In genomic region chr4:133118775-133119375, GRCm38 (mm10) we compare ENCODE assay signal across 11 mouse cellular contexts. TPM values are rescaled to one million over a fixed set of nuclear protein-coding genes. Genes with fewer than 3 reads are reported as not detected.
DNase-seq lines count a peak whose midpoint lies in the region; ATAC-seq and TF ChIP-seq lines count a peak whose summit lies in the region.
"Had no signal": no experiment of that assay in that cellular context is flagged by ENCODE, and none has a peak within 500 bp of the region (broad histone marks: within the 10 kb centered on the region; RNA-seq: fewer than 3 reads in every experiment).

No protein-coding gene starts in this region.

- no peak overlapping the region for H3K9ac ChIP-seq in heart, postnatal 0 days (replicated peaks; ENCODE audit: low read depth, low read length)
- H3K9ac ChIP-seq in lung, postnatal 0 days (replicated peaks; ENCODE audit: low read depth) = no peak overlapping the region
- no peak overlapping the region for H3K9ac ChIP-seq in stomach, embryonic 14.5 days (replicated peaks; ENCODE audit: low read depth, low read length)
- H3K9ac ChIP-seq: hindbrain, embryonic 15.5 days had no signal

- H3K4me3 ChIP-seq in heart, postnatal 0 days (ENCODE audit: low read depth, low read length) = no peak overlapping the region
- H3K4me3 ChIP-seq in lung, postnatal 0 days (ENCODE audit: low read depth, low read length) = no peak overlapping the region
- H3K4me3 ChIP-seq in lung, adult 2 months (replicated peaks; ENCODE audit: extremely low read depth, low read depth, low read length) = no peak overlapping the region
- H3K4me3 ChIP-seq in brown adipose tissue, adult 24 weeks (ENCODE audit: insufficient read depth, low read depth, low read length) = no peak overlapping the region
- H3K4me3 ChIP-seq in stomach, embryonic 14.5 days (ENCODE audit: low read depth, low read length) = no peak overlapping the region
- H3K4me3 ChIP-seq: forebrain, embryonic 15.5 days; hindbrain, embryonic 15.5 days had no signal

- ATAC-seq in heart, postnatal 0 days (ENCODE audit: insufficient read depth, low read depth) = no peak
- no peak for ATAC-seq in lung, postnatal 0 days
- ATAC-seq in stomach, embryonic 14.5 days (ENCODE audit: insufficient number of reproducible peaks, insufficient read depth, low FRiP score, low read depth) = no peak

- H3K27me3 ChIP-seq in heart, postnatal 0 days (ENCODE audit: control insufficient read depth, insufficient read depth, low read length) = no peaks in the 10 kb centered on the region
- no peaks in the 10 kb centered on the region for H3K27me3 ChIP-seq in lung, postnatal 0 days (replicated peaks; ENCODE audit: insufficient read depth, low read length)
- no peaks in the 10 kb centered on the region for H3K27me3 ChIP-seq in stomach, embryonic 14.5 days (ENCODE audit: control insufficient read depth, insufficient read depth, low read length)
- H3K27me3 ChIP-seq: forebrain, embryonic 15.5 days; hindbrain, embryonic 15.5 days had no signal

- TF ChIP-seq EP300 in heart, postnatal 0 days (IDR thresholded peaks at IDR 0.05; ENCODE audit: low read depth) = no peak
- no peak for TF ChIP-seq EP300 in lung, postnatal 0 days (IDR thresholded peaks at IDR 0.05)

- no peak for DNase-seq in heart, postnatal 0 days (ENCODE audit: low spot score)
- DNase-seq in heart, adult 8-10 months (ENCODE audit: low spot score) = no peak
- no peak for DNase-seq in lung, postnatal 0 days (ENCODE audit: low spot score)
- no peak for DNase-seq in lung, adult 2 months
- DNase-seq in right cerebral cortex, adult 18-20 months = no peak
- DNase-seq: adrenal gland, postnatal 36 days; cerebellum, adult 18-20 months had no signal

- no peaks in the 10 kb centered on the region for H3K9me3 ChIP-seq in heart, postnatal 0 days (replicated peaks; ENCODE audit: control insufficient read depth, low read length)
- H3K9me3 ChIP-seq in lung, postnatal 0 days (ENCODE audit: low read length) = no peaks in the 10 kb centered on the region
- H3K9me3 ChIP-seq in stomach, embryonic 14.5 days (ENCODE audit: control insufficient read depth, low read depth, low read length) = no peaks in the 10 kb centered on the region
- H3K9me3 ChIP-seq: forebrain, embryonic 15.5 days; hindbrain, embryonic 15.5 days had no signal

- no peak for TF ChIP-seq CTCF in heart, postnatal 0 days (IDR thresholded peaks at IDR 0.05; ENCODE audit: low read depth)
- TF ChIP-seq CTCF in lung, postnatal 0 days (IDR thresholded peaks at IDR 0.05) = no peak
- no peak for TF ChIP-seq CTCF in lung, adult 2 months (IDR thresholded peaks at IDR 0.05; ENCODE audit: insufficient read depth, low read length)

- peak overlapping the region; percentile 97 for H3K27ac ChIP-seq in heart, postnatal 0 days (ENCODE audit: low read depth)
- H3K27ac ChIP-seq in lung, postnatal 0 days (ENCODE audit: low read length) = 0 out of 2 replicates have a peak overlapping the region, but pooled peaks have one; percentile 32
- H3K27ac ChIP-seq in brown adipose tissue, adult 24 weeks (replicated peaks; ENCODE audit: low read depth, low read length) = peak overlapping the region; percentile 64
- peak overlapping the region; percentile 55; the same call in 1 of the 2 replicates for H3K27ac ChIP-seq in stomach, embryonic 14.5 days (ENCODE audit: low read length)

- WGBS in heart, postnatal 0 days = 70% methylated on average over 6 of the region's 6 CpGs
- 64% methylated on average over 6 of the region's 6 CpGs for WGBS in lung, postnatal 0 days
- WGBS in lung, adult 2 months = 52% methylated on average over 6 of the region's 6 CpGs
- 69% methylated on average over 6 of the region's 6 CpGs for WGBS in stomach, embryonic 14.5 days

- no peaks in the 10 kb centered on the region for H3K36me3 ChIP-seq in heart, postnatal 0 days (replicated peaks; ENCODE audit: control insufficient read depth, insufficient read depth, low read length)
- no peaks in the 10 kb centered on the region for H3K36me3 ChIP-seq in lung, postnatal 0 days (ENCODE audit: insufficient read depth, low read length)
- no peaks in the 10 kb centered on the region for H3K36me3 ChIP-seq in stomach, embryonic 14.5 days (ENCODE audit: control insufficient read depth, insufficient read depth, low read length)
- H3K36me3 ChIP-seq: forebrain, embryonic 15.5 days; hindbrain, embryonic 15.5 days had no signal

- no peak overlapping the region for H3K4me2 ChIP-seq in heart, postnatal 0 days (ENCODE audit: low read depth, low read length)
- H3K4me2 ChIP-seq in lung, postnatal 0 days (replicated peaks; ENCODE audit: low read depth, low read length) = no peak overlapping the region
- no peak overlapping the region for H3K4me2 ChIP-seq in stomach, embryonic 14.5 days (replicated peaks; ENCODE audit: low read depth, low read length)
- H3K4me2 ChIP-seq: forebrain, embryonic 15.5 days had no signal

- H3K4me1 ChIP-seq in heart, postnatal 0 days (ENCODE audit: control insufficient read depth, insufficient read depth) = peaks cover 16% of the 10 kb centered on the region
- peaks cover 9% of the 10 kb centered on the region; the same call in 1 of the 2 replicates for H3K4me1 ChIP-seq in lung, postnatal 0 days (ENCODE audit: insufficient read depth, low read depth, low read length)
- H3K4me1 ChIP-seq in lung, adult 2 months (ENCODE audit: control insufficient read depth, insufficient read depth, low read length) = peaks cover 16% of the 10 kb centered on the region
- H3K4me1 ChIP-seq in brown adipose tissue, adult 24 weeks (ENCODE audit: control insufficient read depth, insufficient read depth, insufficient read length, low read length) = peaks cover 30% of the 10 kb centered on the region
- H3K4me1 ChIP-seq in stomach, embryonic 14.5 days (ENCODE audit: control insufficient read depth, insufficient read depth, low read length) = peaks cover 22% of the 10 kb centered on the region

- TF ChIP-seq POLR2A in lung, adult 2 months (IDR thresholded peaks at IDR 0.05; ENCODE audit: borderline replicate concordance, extremely low read depth, low read depth, low read length) = no peak

RNA-seq across cellular contexts. Expression of gene Wasf2, which starts 11.4 kb away (rescaled TPM):
- total RNA-seq in heart, postnatal 0 days (2014; rRNA removed; ENCODE audit: low replicate concordance) = 54.5 and 119 TPM in 2 replicates
- 55.4 and 62.4 TPM in 2 replicates for polyA plus RNA-seq in heart, postnatal 0 days (2015; fragmentation: Nextera tagmentation; extraction: Ambion mirVana)
- 10 to 100 TPM; 64.1 to 87.2 (median 71.5) TPM for total RNA-seq in heart, adult 8-10 months (2022)
- 149 and 153 TPM in 2 replicates for polyA plus RNA-seq in lung, postnatal 0 days (2015; fragmentation: Nextera tagmentation; extraction: Ambion mirVana)
- 91.7 and 109 TPM in 2 replicates for polyA plus RNA-seq in lung, adult 2 months (2012; rRNA removed)
- 39.6 and 39.8 TPM in 2 replicates for polyA plus RNA-seq in brown adipose tissue, adult 24 weeks (2012; ENCODE audit: insufficient read depth, insufficient read length, missing spikeins)
- polyA plus RNA-seq in stomach, embryonic 14.5 days (2014; fragmentation: Nextera tagmentation; extraction: Ambion mirVana) = 120 and 124 TPM in 2 replicates

Comparison
In these comparisons a context has a peak if more than half of its experiments do, and no peak if none do; other contexts are left out.
1. H3K27ac ChIP-seq: peak in every context shown above with its lines; median percentile 97 in heart, postnatal 0 days; 64 in brown adipose tissue, adult 24 weeks; 55 in stomach, embryonic 14.5 days; 32 in lung, postnatal 0 days.